Mouse (Mus musculus): ENCODE results near the gene Olfr644.

The Olfr644 gene

DNA sequence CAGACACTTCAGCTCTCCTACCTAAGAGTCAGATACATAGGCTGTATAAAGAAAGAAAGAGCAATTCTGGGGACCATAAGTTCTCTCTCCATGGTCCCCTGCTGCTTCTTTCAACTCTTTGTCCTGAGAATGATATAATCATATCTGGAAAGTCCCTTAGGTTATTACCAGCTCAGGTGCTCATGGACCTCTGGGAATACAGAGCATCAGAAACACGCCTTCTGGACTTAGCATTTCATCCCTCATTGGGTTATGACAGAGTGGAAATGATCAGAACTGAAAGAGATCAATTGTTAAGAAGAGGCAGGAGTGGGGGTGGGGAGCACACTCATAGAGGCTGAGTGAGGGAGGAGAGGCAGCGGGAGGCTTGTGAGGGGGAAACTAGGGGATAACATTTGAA is at the start of gene Olfr644:
Gene Olfr644, minus strand, starts transcription at position 101 of the 400 bp plus-strand sequence.
- no peak for DNase-seq (ENCODE audit: low spot score)

DNA sequence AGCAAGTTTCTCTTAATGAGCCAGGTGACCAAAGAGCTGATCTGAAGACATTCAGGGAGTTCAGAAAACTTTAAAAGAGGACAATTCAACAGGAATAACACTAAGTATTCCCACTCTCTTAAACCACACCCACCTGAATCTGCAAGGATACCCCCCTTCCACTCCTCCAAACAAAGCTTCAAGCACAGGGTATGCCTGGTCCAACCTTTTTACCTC is 33.0 kb upstream of the Olfr644 start, which contains the start of gene Olfr646:
Gene Olfr646, plus strand, starts transcription at position 117 of the 216 bp plus-strand sequence.
- DNase-seq (ENCODE audit: low spot score) = no peak

DNA sequence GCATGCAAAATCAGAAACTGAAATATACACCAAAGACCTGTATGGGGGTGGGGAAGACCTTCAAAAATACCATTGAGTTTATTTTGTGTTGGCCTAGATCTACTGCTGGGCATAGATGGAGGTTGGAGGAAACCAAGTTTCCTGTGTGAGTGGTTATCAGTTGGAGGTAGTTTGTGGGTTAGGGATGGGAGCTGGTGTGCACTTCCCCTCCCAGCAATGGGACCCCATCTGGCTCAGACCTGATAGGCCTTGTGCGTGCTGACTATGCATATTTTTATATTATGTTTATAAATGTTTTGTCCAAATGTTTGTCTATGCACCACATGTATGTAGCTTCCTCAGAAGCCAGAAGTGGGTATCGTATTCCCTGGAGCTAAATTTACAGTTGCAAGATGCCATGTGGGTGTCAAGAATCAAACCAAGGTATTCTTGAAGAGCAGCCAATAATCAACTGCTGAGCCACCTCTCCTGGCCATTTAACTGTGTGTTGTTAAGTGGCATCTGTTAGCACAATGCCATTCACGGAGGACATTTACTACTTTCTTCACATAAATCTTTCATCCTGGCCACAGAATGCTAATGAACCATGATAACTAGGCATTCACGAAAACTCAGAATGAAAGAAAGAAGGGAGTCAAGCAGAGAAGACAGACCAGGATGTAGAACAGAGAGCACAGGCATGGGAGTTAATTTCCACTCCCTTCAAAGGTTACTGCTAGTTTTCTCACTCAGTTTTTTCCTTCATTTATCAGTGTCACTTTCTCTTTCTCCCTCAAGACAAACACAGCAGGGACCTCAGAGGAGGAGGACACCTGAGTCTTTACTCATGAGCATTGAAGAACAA is 32.5 kb upstream of the Olfr644 start:
- DNase-seq (ENCODE audit: low spot score) = no peak

DNA sequence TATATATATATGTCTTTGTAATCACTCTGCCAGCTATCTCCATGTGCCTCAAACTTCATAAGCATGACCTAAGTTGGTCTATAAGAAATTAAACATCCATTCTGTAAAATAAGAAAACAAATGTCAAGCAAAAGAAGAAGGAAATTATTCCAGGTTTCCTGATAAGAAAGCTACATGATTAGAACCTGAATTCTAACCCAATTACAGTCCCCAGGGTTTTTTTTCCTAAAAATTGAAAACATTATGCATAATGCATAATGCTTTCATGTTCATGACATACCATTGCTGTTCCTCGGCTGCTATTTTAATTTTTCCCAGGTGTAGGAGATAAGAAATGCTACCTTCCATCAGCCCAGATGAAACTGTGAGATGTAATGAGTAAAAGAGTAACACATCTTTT is 13.7 kb upstream of the Olfr644 start, which contains the start of gene Olfr645:
Gene Olfr645, minus strand, starts transcription at position 101 of the 400 bp plus-strand sequence.
- DNase-seq (ENCODE audit: low spot score) = no peak

DNA sequence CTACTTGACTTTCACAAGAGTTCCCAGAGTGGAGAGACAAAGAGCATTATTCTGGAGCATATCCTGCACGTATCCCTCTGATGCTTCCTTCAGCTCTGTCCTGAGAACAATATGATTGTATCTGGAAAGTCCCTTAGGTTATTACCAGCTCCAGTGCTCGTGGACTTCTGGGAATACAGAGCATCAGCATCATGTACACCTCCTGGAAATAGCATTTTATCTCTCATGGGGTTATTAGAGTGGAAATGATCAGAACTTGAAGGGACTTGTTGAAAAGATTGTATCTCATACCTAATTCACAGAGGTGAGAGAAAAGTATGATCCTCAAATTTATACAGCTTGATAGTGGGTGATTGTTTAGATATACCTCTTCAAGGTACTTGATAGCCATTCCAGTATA is 10.3 kb downstream of the Olfr644 start, which contains the start of gene 4930516K23Rik:
Gene 4930516K23Rik, minus strand, starts transcription at position 101 of the 400 bp plus-strand sequence.
- no peak for DNase-seq (ENCODE audit: low spot score)

DNA sequence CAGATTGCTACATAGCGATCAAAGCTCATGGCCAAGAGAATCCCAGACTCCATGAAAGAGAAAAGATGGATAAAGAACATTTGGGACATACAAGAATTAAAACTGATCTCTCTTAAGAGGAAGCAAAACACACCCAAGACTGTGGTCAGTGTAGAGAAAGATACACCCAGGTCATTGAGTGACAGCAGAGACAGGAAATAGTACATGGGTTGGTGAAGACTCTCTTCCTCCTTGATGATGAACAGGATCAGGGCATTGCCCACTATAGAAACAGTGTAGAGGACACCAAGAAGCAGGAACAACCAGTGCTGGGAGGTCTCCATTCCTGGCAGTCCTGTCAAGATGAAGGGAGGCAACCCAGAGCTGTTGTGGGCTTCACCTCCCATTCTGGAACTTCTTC is 12.5 kb downstream of the Olfr644 start:
- DNase-seq (ENCODE audit: low spot score) = no peak

DNA sequence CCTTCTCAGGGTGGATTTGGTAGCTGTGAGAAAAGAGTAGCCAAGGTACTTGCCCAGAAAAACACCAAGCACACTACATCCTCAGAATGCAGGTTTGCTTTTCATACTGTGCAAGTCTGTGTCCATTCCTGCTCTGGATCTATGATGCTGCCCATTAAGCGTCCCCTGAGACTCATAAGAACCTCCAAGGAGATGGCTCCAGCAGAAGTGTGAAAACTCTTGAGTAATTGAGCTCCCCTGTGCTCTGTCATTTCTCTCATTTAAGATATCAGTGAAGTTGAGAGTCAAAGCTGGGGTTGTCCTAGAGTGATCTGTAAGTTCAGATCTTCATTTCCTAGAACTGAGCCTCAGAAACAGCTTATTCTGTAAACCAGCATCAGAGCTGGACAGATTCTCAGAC is 19.1 kb downstream of the Olfr644 start, which contains the start of gene Olfr642:
Gene Olfr642, minus strand, starts transcription at position 101 of the 400 bp plus-strand sequence.
- no peak for DNase-seq (ENCODE audit: low spot score)

DNA sequence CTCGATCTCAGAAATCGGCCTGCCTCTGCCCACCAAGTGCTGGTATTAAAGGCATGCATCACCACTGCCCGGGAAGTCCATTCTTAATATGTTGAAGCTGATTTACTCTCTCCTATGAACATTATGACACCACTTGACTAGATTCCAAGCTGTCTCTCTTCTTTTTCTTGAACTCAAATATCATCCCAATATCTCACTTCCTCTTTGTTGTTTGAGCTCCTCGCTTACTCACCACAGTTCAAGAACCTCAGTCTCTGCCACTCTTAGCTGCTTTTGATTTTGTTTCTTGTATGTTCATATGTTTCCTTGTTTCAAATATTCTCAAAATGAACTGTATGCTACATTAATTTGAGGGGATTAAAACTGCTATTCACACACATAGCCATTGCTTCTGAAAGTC is 20.9 kb downstream of the Olfr644 start:
- no peak for DNase-seq (ENCODE audit: low spot score)

DNA sequence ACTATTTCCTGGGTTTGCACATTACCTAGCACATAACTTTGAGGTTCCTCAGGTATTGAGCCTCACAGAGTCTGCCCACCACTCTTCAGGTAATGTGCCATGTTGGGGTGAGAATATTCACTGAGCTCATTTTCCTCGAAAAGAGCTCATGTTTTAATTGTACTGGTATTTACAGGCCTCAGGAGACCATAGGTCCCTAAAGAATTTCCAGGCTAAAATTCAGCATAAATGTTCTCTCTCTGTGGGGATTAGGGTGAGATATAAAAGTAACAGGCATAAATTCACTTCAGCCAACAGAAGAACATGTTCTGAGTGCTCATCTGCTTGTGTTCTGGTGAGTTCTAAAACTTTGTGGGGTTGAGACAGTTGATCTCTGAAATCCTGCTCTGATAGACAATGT is 36.5 kb downstream of the Olfr644 start, which contains the start of gene Olfr641:
Gene Olfr641, plus strand, starts transcription at position 301 of the 400 bp plus-strand sequence.
- no peak for DNase-seq (ENCODE audit: low spot score)

DNA sequence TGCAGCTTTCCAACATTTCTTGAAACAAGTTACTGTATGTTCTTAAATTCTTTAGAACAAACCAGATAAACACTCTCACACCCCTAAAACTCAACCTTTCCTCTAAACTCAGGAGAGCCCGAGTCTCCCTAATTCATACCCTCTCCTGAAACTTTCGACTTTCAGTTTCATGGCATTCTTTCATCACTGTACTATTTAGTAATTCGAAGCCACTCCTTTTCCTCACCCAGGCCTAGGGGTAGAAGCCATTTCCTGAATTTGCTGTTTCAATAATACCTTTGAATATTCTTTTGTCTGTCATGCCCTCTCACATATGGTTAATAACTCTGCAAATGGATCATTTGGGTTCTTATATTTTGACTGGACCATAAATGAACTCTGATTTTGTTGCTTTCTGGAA is 44.7 kb downstream of the Olfr644 start:
- DNase-seq (ENCODE audit: low spot score) = no peak

DNA sequence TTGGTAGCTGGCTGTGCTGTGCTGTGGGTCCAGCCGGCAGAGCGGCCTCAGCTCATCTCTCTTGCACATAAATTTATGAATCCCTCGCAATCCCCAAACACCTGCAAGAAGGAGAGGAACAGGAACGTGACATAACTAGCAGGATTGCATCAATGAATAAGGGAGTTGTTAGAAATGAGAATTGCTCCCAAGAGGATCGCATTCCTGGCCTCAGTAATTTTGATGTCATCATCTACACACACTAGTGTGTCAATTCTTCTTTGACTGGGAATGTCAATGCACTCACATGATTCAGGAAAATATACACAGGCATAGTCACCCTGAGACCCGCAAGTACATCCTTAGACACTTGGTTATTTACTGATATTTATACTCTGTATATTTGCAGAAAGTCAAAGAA is 46.2 kb downstream of the Olfr644 start, which contains the start of gene Olfr640:
Gene Olfr640, minus strand, starts transcription at position 101 of the 400 bp plus-strand sequence.
- DNase-seq (ENCODE audit: low spot score) = no peak

DNA sequence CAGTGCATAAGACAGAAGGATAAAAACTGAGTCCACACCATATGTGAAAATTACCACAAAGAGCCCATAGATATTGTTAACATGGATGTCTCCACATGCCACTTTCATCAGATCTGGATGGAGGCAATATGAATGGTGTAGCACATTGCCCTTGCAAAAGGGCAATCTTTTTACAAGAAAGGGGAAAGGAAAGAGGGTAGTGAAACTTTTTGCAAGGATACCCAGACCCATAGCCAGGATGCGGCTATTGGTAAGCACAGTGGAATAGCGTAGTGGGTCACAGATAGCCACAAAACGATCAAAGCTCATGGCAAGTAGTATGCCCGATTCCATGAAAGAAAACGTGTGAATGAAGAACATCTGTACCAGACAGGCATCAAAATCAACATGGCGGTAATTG is 50.0 kb downstream of the Olfr644 start:
- DNase-seq (ENCODE audit: low spot score) = no peak

DNA sequence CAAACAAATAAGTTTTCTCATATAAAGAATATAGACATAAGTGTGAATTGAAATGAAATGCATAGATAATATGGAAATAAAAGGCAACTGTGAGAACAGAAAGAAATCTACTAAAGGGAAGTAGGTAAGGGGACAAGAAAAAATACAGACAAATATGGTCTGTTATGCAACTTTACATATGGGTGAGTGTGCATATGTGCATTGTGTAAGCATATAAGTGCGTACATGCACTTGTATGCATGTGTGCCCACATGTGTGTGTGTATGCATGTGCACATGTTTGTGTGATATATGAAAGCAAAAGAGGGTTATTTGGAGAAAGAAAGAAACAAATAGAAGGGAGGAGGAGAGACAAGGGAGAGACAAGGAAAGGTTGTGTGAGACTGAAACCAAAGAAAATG is 52.7 kb downstream of the Olfr644 start:
- no peak for DNase-seq (ENCODE audit: low spot score)

DNA sequence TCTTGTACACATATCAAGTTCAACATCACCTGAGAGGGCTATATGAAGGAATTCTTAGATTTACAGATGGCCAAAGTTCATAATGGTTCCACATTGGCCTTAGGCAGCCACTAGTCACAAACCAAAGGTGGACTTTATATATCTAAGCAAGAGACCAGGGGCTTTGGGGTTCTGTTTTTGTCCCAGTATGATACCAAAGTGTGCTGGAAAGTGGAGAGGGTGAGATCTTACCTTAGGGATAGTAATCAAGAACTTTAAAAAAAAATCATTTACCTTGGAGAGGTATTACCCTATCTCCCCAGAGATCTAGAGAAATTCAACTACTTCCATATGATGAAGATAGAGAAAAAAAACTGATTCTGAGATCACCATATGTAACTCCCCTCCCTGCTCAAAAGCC is 54.5 kb downstream of the Olfr644 start, which contains the start of gene Olfr639:
Gene Olfr639, minus strand, starts transcription at position 101 of the 400 bp plus-strand sequence.
- no peak for DNase-seq (ENCODE audit: low spot score)
